9 mouse cellular contexts compared by ENCODE assay signal in genomic region chr7:68302586-68303433, GRCm38 (mm10). TPM values are rescaled to one million over a fixed set of nuclear protein-coding genes. Genes with fewer than 3 reads are reported as not detected.
DNase-seq lines count a peak whose midpoint lies in the region; ATAC-seq and TF ChIP-seq lines count a peak whose summit lies in the region.
"Had no signal": no experiment of that assay in that cellular context is flagged by ENCODE, and none has a peak within 500 bp of the region (broad histone marks: within the 10 kb centered on the region; RNA-seq: fewer than 3 reads in every experiment).

No protein-coding gene starts in this region.

- no peak for TF ChIP-seq POLR2A in MEL (IDR thresholded peaks at IDR 0.05; ENCODE audit: control insufficient read depth in 1 of 2, insufficient read depth in 1 of 2, low read depth in 1 of 2, low read length in 2 of 2, poor library complexity in 1 of 2)
- no peak for TF ChIP-seq POLR2A in cerebellum, adult 2 months (IDR thresholded peaks at IDR 0.05; ENCODE audit: borderline replicate concordance, insufficient read depth, low read length)

- peaks cover 0 to 8% of the 10 kb centered on the region in 2 experiments; a peak in 1 of 4 replicates for H3K4me1 ChIP-seq in MEL (ENCODE audit: control insufficient read depth in 1 of 2, insufficient read depth in 2 of 2, low read length in 2 of 2)
- no peaks in the 10 kb centered on the region for H3K4me1 ChIP-seq in cerebellum, adult 2 months (ENCODE audit: control insufficient read depth, insufficient read depth, low read length)
- H3K4me1 ChIP-seq in lung, embryonic 16.5 days (replicated peaks; ENCODE audit: control insufficient read depth, insufficient read depth, low read length), result peaks cover 3% of the 10 kb centered on the region; the same call in 1 of the 2 replicates

- peak overlapping the region; percentile 60 for H3K9ac ChIP-seq in MEL (ENCODE audit: control insufficient read depth, low read depth, low read length, poor library complexity, severe bottlenecking)
- H3K9ac ChIP-seq in lung, embryonic 16.5 days (ENCODE audit: low read length), result peak overlapping the region; percentile 48

- no peaks in the 10 kb centered on the region for H3K79me2 ChIP-seq in MEL (ENCODE audit: control insufficient read depth, insufficient read depth, low read length, poor library complexity)

- no peak overlapping the region for H3K27ac ChIP-seq in MEL (ENCODE audit: control insufficient read depth, low read depth, low read length)
- no peak overlapping the region for H3K27ac ChIP-seq in cerebellum, adult 2 months (ENCODE audit: insufficient read depth, low read length)
- H3K27ac ChIP-seq in lung, embryonic 16.5 days (ENCODE audit: low read length), result no peak overlapping the region

- TF ChIP-seq CTCF in MEL (IDR thresholded peaks at IDR 0.05 in 2 of 3, conservative IDR thresholded peaks at IDR 0.05 in 1 of 3; ENCODE audit: control insufficient read depth in 1 of 3, insufficient read depth in 1 of 3, low read depth in 2 of 3, low read length in 3 of 3, poor library complexity in 1 of 3, severe bottlenecking in 1 of 3), result peak; percentile 71 to 94 (median 86)
- TF ChIP-seq CTCF in cerebellum, adult 2 months (IDR thresholded peaks at IDR 0.05; ENCODE audit: borderline replicate concordance, insufficient read depth, low read depth, low read length), result peak; percentile 89

- ATAC-seq in hematopoietic stem cell, adult 5-6 weeks (replicated peaks in 1 of 2; ENCODE audit: insufficient read depth in 1 of 2, low FRiP score in 2 of 2, low TSS enrichment in 1 of 2, low read depth in 1 of 2, poor library complexity in 2 of 2, severe bottlenecking in 2 of 2), result peak; percentile 85 to 89
- ATAC-seq in lung, embryonic 16.5 days (ENCODE audit: low read depth), result peak; percentile 87

- H3K27me3 ChIP-seq in MEL (ENCODE audit: control insufficient read depth in 1 of 2, insufficient read depth in 2 of 2, low read length in 2 of 2), result no peaks in the 10 kb centered on the region
- no peaks in the 10 kb centered on the region for H3K27me3 ChIP-seq in cerebellum, adult 2 months (ENCODE audit: control insufficient read depth, insufficient read depth, low read length)
- H3K27me3 ChIP-seq in lung, embryonic 16.5 days (ENCODE audit: control insufficient read depth, insufficient read depth, low read depth, low read length), result no peaks in the 10 kb centered on the region

- no peaks in the 10 kb centered on the region for H3K9me3 ChIP-seq in MEL (replicated peaks; ENCODE audit: insufficient read depth, low read length)
- H3K9me3 ChIP-seq in lung, embryonic 16.5 days (ENCODE audit: control insufficient read depth, low read length), result no peaks in the 10 kb centered on the region

- TF ChIP-seq EP300 in MEL (IDR thresholded peaks at IDR 0.05; ENCODE audit: low read depth in 1 of 2, low read length in 2 of 2), result no peak

- TF ChIP-seq RAD21 in MEL (IDR thresholded peaks at IDR 0.05; ENCODE audit: low read depth, low read length), result peak; percentile 97

- H3K36me3 ChIP-seq in MEL (ENCODE audit: control insufficient read depth in 1 of 2, insufficient read depth in 2 of 2, low read length in 2 of 2), result peaks cover 0 to 6% of the 10 kb centered on the region in 2 experiments; a peak in 2 of 4 replicates
- H3K36me3 ChIP-seq in lung, embryonic 16.5 days (ENCODE audit: control insufficient read depth, insufficient read depth, low read length), result no peaks in the 10 kb centered on the region

- peak overlapping the region; percentile 56 for H3K4me2 ChIP-seq in lung, embryonic 16.5 days (ENCODE audit: low read depth, low read length)

- 13% methylated on average over 18 of the region's 18 CpGs for WGBS in cerebellum, adult 2 months
- WGBS in lung, embryonic 16.5 days, result 19% methylated on average over 18 of the region's 18 CpGs

- peak overlapping the region; percentile 84 to 87 for H3K4me3 ChIP-seq in MEL (ENCODE audit: control insufficient read depth in 1 of 2, insufficient read depth in 1 of 2, low read depth in 2 of 2, low read length in 2 of 2)
- peak overlapping the region; percentile 51 for H3K4me3 ChIP-seq in cerebellum, adult 2 months (replicated peaks; ENCODE audit: insufficient read depth, low read depth, low read length)
- H3K4me3 ChIP-seq in lung, embryonic 16.5 days (ENCODE audit: low read length), result peak overlapping the region; percentile 37

- DNase-seq in MEL (ENCODE audit: low read depth, low spot score), result peak; percentile 89
- peak; percentile 62 to 63 for DNase-seq in cerebellum, adult 2 months
- peak; percentile 85 for DNase-seq in forelimb bud, embryonic 11.5 days (ENCODE audit: low read depth, low spot score)
- peak; percentile 32 for DNase-seq in layer of hippocampus, adult 9-10 months (ENCODE audit: low spot score)
- DNase-seq in ovary, postnatal 14 days (ENCODE audit: low spot score), result peak; percentile 66
- peak; percentile 51 to 87 for DNase-seq in thymus, postnatal 10 days (ENCODE audit: low spot score in 2 of 2)

TF ChIP-seq in MEL, 35 proteins besides CTCF, POLR2A, EP300 and RAD21:
- TF ChIP-seq TBP (IDR thresholded peaks at IDR 0.05; ENCODE audit: low read depth, low read length), result no peak
- TF ChIP-seq HCFC1 (IDR thresholded peaks at IDR 0.05; ENCODE audit: low read depth, low read length), result no peak
- peak; percentile 24; the same call in 1 of the 2 replicates for TF ChIP-seq ZNF384 (IDR thresholded peaks at IDR 0.05; ENCODE audit: low read depth, low read length)
- TF ChIP-seq ZC3H11A (IDR thresholded peaks at IDR 0.05; ENCODE audit: low read depth, low read length), result peak; percentile 83
- TF ChIP-seq POLR2AphosphoS5 (IDR thresholded peaks at IDR 0.05; ENCODE audit: borderline replicate concordance, low read depth, low read length), result no peak
- TF ChIP-seq POLR2AphosphoS2 (IDR thresholded peaks at IDR 0.05; ENCODE audit: low read length), result no peak
- TF ChIP-seq MYC (IDR thresholded peaks at IDR 0.05; ENCODE audit: low read depth, low read length), result 0 out of 2 replicates have a peak, but pooled peaks have one; percentile 16
- peak; percentile 22; the same call in 1 of the 2 replicates for TF ChIP-seq SIN3A (IDR thresholded peaks at IDR 0.05; ENCODE audit: low read length)
- TF ChIP-seq MAZ (IDR thresholded peaks at IDR 0.05; ENCODE audit: low read depth, low read length), result 0 out of 2 replicates have a peak, but pooled peaks have one; percentile 50
- peak; percentile 84 for TF ChIP-seq SMC3 (IDR thresholded peaks at IDR 0.05; ENCODE audit: low read depth, low read length)
- TF ChIP-seq CHD1 (IDR thresholded peaks at IDR 0.05; ENCODE audit: low read depth, low read length), result no peak
- TF ChIP-seq E2F4 (IDR thresholded peaks at IDR 0.05; ENCODE audit: borderline replicate concordance, low read depth, low read length), result no peak

RNA-seq across cellular contexts. Expression of gene Fam169b, which starts 29.2 kb away (rescaled TPM):
- 0.03 TPM in 1 of 2 replicates, not detected in the other for total RNA-seq in MEL (2012; rRNA removed)
- not detected for polyA plus RNA-seq in MEL (2012; ENCODE audit: insufficient read depth in 1 of 2, insufficient read length in 2 of 2, low read depth in 1 of 2, low replicate concordance in 2 of 2, missing spikeins in 1 of 2)
- polyA plus RNA-seq in cerebellum, adult 2 months (2012; rRNA removed), result 0.11 and 0.13 TPM in 2 replicates
- total RNA-seq in hematopoietic stem cell, adult 5-6 weeks (2017), result 1.8 and 3.6 TPM in 2 replicates
- 1.8 and 4.6 TPM in 2 replicates for polyA plus RNA-seq in lung, embryonic 16.5 days (2015; fragmentation: Nextera tagmentation; extraction: Ambion mirVana)
- polyA plus RNA-seq: neural tube, embryonic 14.5 days had no signal

RNA-seq across cellular contexts. Expression of gene Pgpep1l, which starts 38.8 kb away (rescaled TPM):
- not detected in 2 replicates for total RNA-seq in MEL (2012; rRNA removed)
- not detected for polyA plus RNA-seq in MEL (2012; ENCODE audit: insufficient read depth in 1 of 2, insufficient read length in 2 of 2, low read depth in 1 of 2, low replicate concordance in 2 of 2, missing spikeins in 1 of 2)
- 0.19 and 0.36 TPM in 2 replicates for polyA plus RNA-seq in cerebellum, adult 2 months (2012; rRNA removed)
- total RNA-seq in hematopoietic stem cell, adult 5-6 weeks (2017), result not detected in 2 replicates
- polyA plus RNA-seq in lung, embryonic 16.5 days (2015; fragmentation: Nextera tagmentation; extraction: Ambion mirVana), result not detected in 2 replicates
- polyA plus RNA-seq: neural tube, embryonic 14.5 days had no signal

Comparison
In these comparisons a context has a peak if more than half of its experiments do, and no peak if none do; other contexts are left out.
1. DNase-seq: peak in every context shown above with its lines; median percentile 89 in MEL; 85 in forelimb bud, embryonic 11.5 days; 69 in thymus, postnatal 10 days; 66 in ovary, postnatal 14 days; 62 in cerebellum, adult 2 months; 32 in layer of hippocampus, adult 9-10 months.